Mouse (Mus musculus) liver, postnatal 0 days (tissue): ENCODE measurements around the gene Rad51. TPM values are rescaled to one million over a fixed set of nuclear protein-coding genes. Genes with fewer than 3 reads are reported as not detected.

Experiments
- ATAC-seq: fragments of 200-750 bp; cut with Nextera tagmentation; 2 replicates; pipeline ENCODE4 v1.8.0; 2017; ENCODE audit warnings: mild to moderate bottlenecking, moderate library complexity
- DNase-seq: peaks from one replicate; pipeline ENCODE4 v3.0.0-alpha.2; 2016
- H3K27ac ChIP-seq: fragments of 300-500 bp; sonication (generic); 2 replicates; pipeline ENCODE4 v1.5.1; 2014; ENCODE audit warnings: antibody characterized with exemption, moderate library complexity, mild to moderate bottlenecking, low read depth
- H3K27me3 ChIP-seq: fragments of 300-500 bp; sonication (generic); 2 replicates; pipeline ENCODE4 v1.6.1; 2014; ENCODE audit warnings: low read length, control low read depth, mixed read lengths; ENCODE audit not compliant: insufficient read depth
- H3K36me3 ChIP-seq: fragments of 300-500 bp; sonication (generic); replicated peaks from 2 replicates; pipeline ENCODE4 v1.6.1; 2014; ENCODE audit warnings: mild to moderate bottlenecking, control low read depth, low read length, moderate library complexity, mixed read lengths; ENCODE audit not compliant: insufficient read depth
- H3K4me1 ChIP-seq: fragments of 300-500 bp; sonication (generic); 2 replicates; pipeline ENCODE4 v1.6.1; 2014; ENCODE audit warnings: antibody characterized with exemption, mild to moderate bottlenecking, control low read depth; ENCODE audit not compliant: insufficient read depth
- H3K4me2 ChIP-seq: fragments of 300-500 bp; sonication (generic); 2 replicates; pipeline ENCODE4 v1.6.1; 2014; ENCODE audit warnings: low read depth, mild to moderate bottlenecking, low read length, moderate library complexity, mixed read lengths
- H3K4me3 ChIP-seq: fragments of 300-500 bp; sonication (generic); 2 replicates; pipeline ENCODE4 v1.5.1; 2014; ENCODE audit warnings: low read depth, low read length
- H3K9ac ChIP-seq: fragments of 300-500 bp; sonication (generic); replicated peaks from 2 replicates; pipeline ENCODE4 v1.6.1; 2014; ENCODE audit warnings: mild to moderate bottlenecking, moderate library complexity
- H3K9me3 ChIP-seq: fragments of 300-500 bp; sonication (generic); 2 replicates; pipeline ENCODE4 v1.6.1; 2016; ENCODE audit warnings: mild to moderate bottlenecking, control low read depth, low read length, mixed read lengths
- CTCF ChIP-seq: sonication (generic); IDR thresholded peaks from 2 replicates; pipeline ENCODE4 v1.5.1; 2016; ENCODE audit warnings: antibody characterized with exemption, low read depth
- EP300 ChIP-seq: IDR thresholded peaks from 2 replicates; pipeline ENCODE4 v1.6.1; 2016; ENCODE audit warnings: antibody characterized with exemption, low read depth, mild to moderate bottlenecking
- whole genome bisulfite sequencing: fragments of 180-500 bp; shearing (Covaris S2); extraction: QIAGEN DNeasy Blood & Tissue Kit; methylation state at CpG from one replicate; pipeline ENCODE4 v1.1.7; 2014; ENCODE audit not compliant: insufficient replicate concordance; 5-methylcytosine and 5-hydroxymethylcytosine counted together
- polyA plus RNA-seq: library from polyadenylated mRNA; unstranded; fragments of >200 nt; fragmentation: Nextera tagmentation; extraction: Ambion mirVana; gene quantifications from 2 replicates; pipeline ENCODE4 v1.2.1, GENCODE M21; 2015

Gene Rad51
- polyA plus RNA-seq, 1 experiment from 2014 or later, result 13.0 TPM

- ATAC-seq, result no peak
- TF ChIP-seq EP300 (no peak), CTCF (no peak)
Measured at GRCm38 (mm10) chr2:119174866-119175265, 62.3 kb downstream of the Rad51 start.

GRCm38 (mm10) chr2:119175614-119176013 lies 63.0 kb downstream of the Rad51 start:
- Histone ChIP-seq H3K4me3 (no peak overlapping the region), H3K36me3 (peaks cover 14% of the 10 kb centered on the region), H3K4me1 (peaks cover 31% of the 10 kb centered on the region), H3K27me3 (no peaks in the 10 kb centered on the region), H3K9me3 (no peaks in the 10 kb centered on the region), H3K4me2 (no peak overlapping the region), H3K27ac (no peak overlapping the region), H3K9ac (no peak overlapping the region)
- TF ChIP-seq EP300 (no peak), CTCF (no peak)
- 50% methylated on average over 6 of the region's 6 CpGs for WGBS
- DNase-seq (no peak), ATAC-seq (no peak)

More at GRCm38 (mm10) chr2:119174866-119175265, 62.3 kb downstream of the Rad51 start:
- Histone ChIP-seq H3K4me2 (no peak overlapping the region), H3K27me3 (no peaks in the 10 kb centered on the region), H3K4me3 (no peak overlapping the region), H3K27ac (no peak overlapping the region), H3K4me1 (peaks cover 31% of the 10 kb centered on the region), H3K9me3 (no peaks in the 10 kb centered on the region), H3K9ac (no peak overlapping the region), H3K36me3 (peaks cover 12% of the 10 kb centered on the region)
- DNase-seq, result no peak
- WGBS, result 88% methylated on average over 14 of the region's 14 CpGs

GRCm38 (mm10) chr2:119176761-119177160 lies 64.2 kb downstream of the Rad51 start:
- no peak overlapping the region for H3K27ac ChIP-seq
- ATAC-seq (no peak), DNase-seq (no peak)
- WGBS, result 58% methylated on average over 3 of the region's 3 CpGs
- TF ChIP-seq CTCF (peak; percentile 19; the same call in 1 of the 2 replicates), EP300 (no peak)
- no peak overlapping the region for H3K4me2 ChIP-seq
- no peaks in the 10 kb centered on the region for H3K9me3 ChIP-seq
- H3K4me1 ChIP-seq, result peaks cover 27% of the 10 kb centered on the region
- H3K4me3 ChIP-seq, result no peak overlapping the region
- no peaks in the 10 kb centered on the region for H3K27me3 ChIP-seq
- H3K9ac ChIP-seq, result no peak overlapping the region
- H3K36me3 ChIP-seq, result peaks cover 13% of the 10 kb centered on the region

GRCm38 (mm10) chr2:119177384-119177939 lies 64.9 kb downstream of the Rad51 start:
- Histone ChIP-seq H3K9me3 (no peaks in the 10 kb centered on the region), H3K36me3 (peaks cover 6% of the 10 kb centered on the region; the same call in 1 of the 2 replicates), H3K27ac (no peak overlapping the region), H3K4me1 (peaks cover 20% of the 10 kb centered on the region), H3K27me3 (no peaks in the 10 kb centered on the region), H3K9ac (no peak overlapping the region), H3K4me3 (no peak overlapping the region), H3K4me2 (no peak overlapping the region)
- TF ChIP-seq CTCF (no peak), EP300 (no peak)
- no peak for DNase-seq
- 53% methylated on average over 5 of the region's 5 CpGs for WGBS
- ATAC-seq, result no peak

- H3K9me3 ChIP-seq, result no peaks in the 10 kb centered on the region
- H3K9ac ChIP-seq, result no peak overlapping the region
- WGBS, result 75% methylated on average over 7 of the region's 7 CpGs
- no peak for ATAC-seq
- no peaks in the 10 kb centered on the region for H3K4me1 ChIP-seq
- DNase-seq, result no peak
- no peak overlapping the region for H3K4me2 ChIP-seq
- H3K4me3 ChIP-seq, result no peak overlapping the region
- H3K27me3 ChIP-seq, result no peaks in the 10 kb centered on the region
- no peak overlapping the region for H3K27ac ChIP-seq
- TF ChIP-seq CTCF (no peak), EP300 (no peak)
- peaks cover 11% of the 10 kb centered on the region for H3K36me3 ChIP-seq
Measured at GRCm38 (mm10) chr2:119182914-119183313, 70.3 kb downstream of the Rad51 start.

- no peaks in the 10 kb centered on the region for H3K9me3 ChIP-seq
- 8% methylated on average over 15 of the region's 15 CpGs for WGBS
- DNase-seq, result peak; percentile 92
- H3K36me3 ChIP-seq, result peaks cover 2% of the 10 kb centered on the region; the same call in 1 of the 2 replicates
- H3K27me3 ChIP-seq, result no peaks in the 10 kb centered on the region
- TF ChIP-seq EP300 (no peak), CTCF (peak; percentile 95)
- peaks cover 4% of the 10 kb centered on the region; the same call in 1 of the 2 replicates for H3K4me1 ChIP-seq
- peak overlapping the region; percentile 50 for H3K4me3 ChIP-seq
- ATAC-seq, result peak; percentile 97
- H3K4me2 ChIP-seq, result peak overlapping the region; percentile 96
- peak overlapping the region; percentile 50; the same call in 1 of the 2 replicates for H3K9ac ChIP-seq
- no peak overlapping the region; the same call in 1 of the 2 replicates for H3K27ac ChIP-seq
Measured at GRCm38 (mm10) chr2:119189029-119189710, 76.6 kb downstream of the Rad51 start.
